Mouse (Mus musculus) lung, adult 2 months (tissue): ENCODE measurements around the gene Pla2r1. TPM values are rescaled to one million over a fixed set of nuclear protein-coding genes. Genes with fewer than 3 reads are reported as not detected.

Source experiments
- DNase-seq: peaks from one replicate; pipeline ENCODE4 v3.0.0; 2022
- H3K4me1 ChIP-seq: fragments of 200-500 bp; 2 replicates; pipeline ENCODE4 v1.6.1; 2011; ENCODE audit warnings: low read length; ENCODE audit not compliant: control insufficient read depth, insufficient read depth
- H3K4me3 ChIP-seq: fragments of 200-500 bp; replicated peaks from 2 replicates; pipeline ENCODE3; 2011; ENCODE audit warnings: low read depth, mild to moderate bottlenecking, control low read depth, low read length; ENCODE audit errors: extremely low read depth
- CTCF ChIP-seq: fragments of 200-500 bp; IDR thresholded peaks from 2 replicates; pipeline ENCODE4 v1.5.1; 2011; ENCODE audit warnings: mild to moderate bottlenecking, low read length, control low read depth; ENCODE audit not compliant: insufficient read depth
- POLR2A ChIP-seq: fragments of 200-500 bp; IDR thresholded peaks from 2 replicates; pipeline ENCODE4 v1.6.1; 2011; ENCODE audit warnings: low read depth, mild to moderate bottlenecking, control low read depth, low read length, borderline replicate concordance; ENCODE audit errors: extremely low read depth
- whole genome bisulfite sequencing: fragments of 180-500 bp; shearing (Covaris S2); methylation state at CpG from one replicate; pipeline ENCODE4 v1.1.7; 2018; 5-methylcytosine and 5-hydroxymethylcytosine counted together
- polyA plus RNA-seq: library from polyadenylated mRNA; depleted of rRNA; stranded (reverse); fragments of >200 nt; gene quantifications from 2 replicates; pipeline ENCODE4 v1.2.3, GENCODE M21; 2012

Gene Pla2r1
- polyA plus RNA-seq, 1 experiment = 14.1 TPM

- no peak overlapping the region for H3K4me3 ChIP-seq
- 69% methylated on average over 9 of the region's 9 CpGs for WGBS
- no peak for TF ChIP-seq POLR2A
- TF ChIP-seq CTCF = no peak
- no peaks in the 10 kb centered on the region for H3K4me1 ChIP-seq
- no peak for DNase-seq
These were observed 108.2 kb downstream of the Pla2r1 start for GRCm38 (mm10) chr2:60444711-60445509.

- TF ChIP-seq POLR2A = no peak
These were observed 109.8 kb downstream of the Pla2r1 start for GRCm38 (mm10) chr2:60443279-60443678.

GRCm38 (mm10) chr2:60441875-60442274 lies 111.2 kb downstream of the Pla2r1 start:
- H3K4me1 ChIP-seq = no peaks in the 10 kb centered on the region
- DNase-seq = no peak
- no peak overlapping the region for H3K4me3 ChIP-seq
- 40% methylated on average over 3 of the region's 3 CpGs for WGBS
- TF ChIP-seq POLR2A (no peak), CTCF (no peak)

More at GRCm38 (mm10) chr2:60443279-60443678, 109.8 kb downstream of the Pla2r1 start:
- H3K4me3 ChIP-seq = no peak overlapping the region
- DNase-seq = no peak
- WGBS = 93% methylated on average over 7 of the region's 7 CpGs
- H3K4me1 ChIP-seq = no peaks in the 10 kb centered on the region

- 84% methylated on average over 5 of the region's 5 CpGs for WGBS
- no peak for DNase-seq
- Histone ChIP-seq H3K4me1 (no peaks in the 10 kb centered on the region), H3K4me3 (no peak overlapping the region)
- TF ChIP-seq CTCF = no peak
- no peak for TF ChIP-seq POLR2A
These were observed 116.3 kb downstream of the Pla2r1 start for GRCm38 (mm10) chr2:60436802-60437201.

GRCm38 (mm10) chr2:60430315-60431021 lies 122.6 kb downstream of the Pla2r1 start:
- no peak for DNase-seq
- TF ChIP-seq POLR2A = no peak
- no peak for TF ChIP-seq CTCF
- Histone ChIP-seq H3K4me3 (no peak overlapping the region), H3K4me1 (no peaks in the 10 kb centered on the region)
- WGBS = 71% methylated on average over 8 of the region's 8 CpGs

- DNase-seq = peak; percentile 57
- TF ChIP-seq POLR2A (no peak), CTCF (peak; percentile 84)
- WGBS = 4% methylated on average over 6 of the region's 6 CpGs
These were observed 135.0 kb downstream of the Pla2r1 start for GRCm38 (mm10) chr2:60418075-60418474.

GRCm38 (mm10) chr2:60414334-60414733 lies 138.8 kb downstream of the Pla2r1 start:
- DNase-seq = no peak
- no peak overlapping the region for H3K4me3 ChIP-seq
- H3K4me1 ChIP-seq = no peaks in the 10 kb centered on the region
- TF ChIP-seq CTCF = no peak
- no peak for TF ChIP-seq POLR2A
- 62% methylated on average over 8 of the region's 8 CpGs for WGBS

More at GRCm38 (mm10) chr2:60418075-60418474, 135.0 kb downstream of the Pla2r1 start:
- Histone ChIP-seq H3K4me1 (no peaks in the 10 kb centered on the region), H3K4me3 (no peak overlapping the region)

GRCm38 (mm10) chr2:60413006-60413650 lies 140.0 kb downstream of the Pla2r1 start:
- no peaks in the 10 kb centered on the region for H3K4me1 ChIP-seq
- no peak overlapping the region for H3K4me3 ChIP-seq
- DNase-seq = no peak
- TF ChIP-seq POLR2A (no peak), CTCF (no peak)
- WGBS = 72% methylated on average over 18 of the region's 18 CpGs

GRCm38 (mm10) chr2:60411181-60411580 lies 141.9 kb downstream of the Pla2r1 start:
- no peak for TF ChIP-seq CTCF
- no peak for TF ChIP-seq POLR2A
- H3K4me1 ChIP-seq = no peaks in the 10 kb centered on the region
- H3K4me3 ChIP-seq = no peak overlapping the region
- 69% methylated on average over 7 of the region's 7 CpGs for WGBS
- no peak for DNase-seq
